Mouse (Mus musculus) testis, postnatal 10 days (tissue): Measurements from ENCODE around the gene Dnah9.
A peak's percentile ranks its signal among the peaks of the same experiment; 100 is the strongest.

Experiments used
- DNase-seq: peaks from one replicate; pipeline ENCODE4 v3.0.0; 2021; ENCODE audit warnings: low spot score

The Dnah9 gene

GRCm38 (mm10) chr11:65794428-65795219 lies 373.7 kb downstream of the Dnah9 start:
- no peak for DNase-seq

- DNase-seq: peak; percentile 96
Measured at GRCm38 (mm10) chr11:65788154-65788553, 380.2 kb downstream of the Dnah9 start, which contains the start of gene Map2k4. Gene Map2k4, minus strand, starts transcription at chr11:65788297.

- DNase-seq: peak; percentile 65
Measured at GRCm38 (mm10) chr11:65787421-65788151, 380.8 kb downstream of the Dnah9 start.

- no peak for DNase-seq
Measured at GRCm38 (mm10) chr11:65786160-65786559, 382.2 kb downstream of the Dnah9 start.

- DNase-seq: no peak
Measured at GRCm38 (mm10) chr11:65781596-65781995, 386.8 kb downstream of the Dnah9 start.
